Mouse (Mus musculus) stomach, postnatal 0 days (tissue): ENCODE measurements at regions not wholly inside any gene's neighbourhood (a gene's known extent, or its start where the extent isn't known, plus 50 kb on each side); places are given as distances from the start of the nearest gene placed in this dataset.

Experiments used
- CTCF ChIP-seq: IDR thresholded peaks from 2 replicates; pipeline ENCODE4 v1.5.1; 2016; ENCODE audit warnings: antibody characterized with exemption, low read depth, mild to moderate bottlenecking, moderate library complexity
- EP300 ChIP-seq: optimal IDR thresholded peaks from 2 replicates; pipeline ENCODE3; 2016; ENCODE audit warnings: antibody characterized with exemption

- TF ChIP-seq CTCF (no peak), EP300 (no peak)
Observed at GRCm38 (mm10) chr7:136813691-136814325, 80.6 kb upstream of the Mgmt start.
